Mouse (Mus musculus) right cerebral cortex, adult 18-20 months (tissue): ENCODE measurements around the gene Sntg2.

ENCODE experiments used
- DNase-seq: peaks from one replicate; pipeline ENCODE4 v3.0.0; 2022; ENCODE audit warnings: mixed read lengths

The Sntg2 gene

GRCm38 (mm10) chr12:30272242-30272985, 100.8 kb downstream of the Sntg2 start:
- DNase-seq = no peak

DNA sequence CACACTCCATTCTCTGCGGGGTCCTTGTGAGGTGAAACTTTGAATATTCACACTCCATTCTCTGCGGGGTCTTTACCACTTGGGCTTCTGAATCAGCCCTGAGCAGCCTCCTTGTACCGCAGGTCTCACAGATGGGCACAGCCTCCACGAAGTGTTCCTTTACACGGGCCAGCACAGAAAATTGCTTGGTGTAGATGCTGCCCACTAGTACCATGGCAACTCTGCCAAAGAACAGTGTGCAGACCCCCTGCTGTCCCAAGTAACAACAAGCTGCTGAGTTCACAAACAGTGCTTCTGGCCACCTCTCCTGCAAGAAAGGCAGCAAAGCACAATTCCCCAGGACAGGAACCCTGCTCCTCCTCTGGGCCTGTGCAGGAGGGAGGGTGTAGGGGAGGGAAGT, 109.0 kb downstream of the Sntg2 start:
- no peak for DNase-seq

DNA sequence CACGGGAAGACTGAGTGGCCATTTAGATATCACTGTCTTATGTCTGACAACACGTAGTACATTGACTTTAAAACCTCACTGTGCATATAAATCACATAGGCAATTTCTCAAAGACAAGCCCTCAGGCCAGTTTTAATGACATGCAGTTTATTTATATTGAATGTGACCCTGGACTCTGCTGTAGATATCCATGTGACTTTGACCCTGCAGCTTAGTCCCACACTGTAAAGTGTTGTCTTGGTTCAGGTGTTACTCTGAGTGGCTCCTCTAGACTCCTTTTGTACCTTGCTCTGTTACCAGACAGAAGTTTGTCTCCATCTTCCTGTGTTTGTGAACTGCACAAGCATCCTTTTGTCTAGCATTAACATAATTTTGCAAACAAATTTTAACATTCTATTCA, 112.0 kb downstream of the Sntg2 start:
- no peak for DNase-seq

- no peak for DNase-seq
Measured at GRCm38 (mm10) chr12:30258641-30259040, 114.5 kb downstream of the Sntg2 start.

DNA sequence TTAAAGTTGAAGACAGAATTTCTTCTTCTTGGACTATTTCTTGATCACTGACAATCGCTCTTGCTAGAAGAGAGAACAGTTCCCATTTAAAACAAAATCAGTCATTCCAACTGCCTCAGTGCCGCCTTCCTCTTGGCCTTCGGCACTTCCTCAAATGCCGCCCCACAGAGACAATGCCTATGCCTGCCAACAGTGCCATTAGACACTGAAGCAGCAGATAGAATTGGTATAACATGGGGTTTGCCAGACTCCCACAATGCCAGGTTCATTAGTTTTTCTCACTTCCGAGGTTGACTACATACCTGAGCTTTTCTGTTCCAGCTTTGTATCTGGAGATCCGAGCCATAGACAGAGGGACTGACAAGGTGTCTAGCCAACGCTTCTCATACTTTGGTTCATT, 115.5 kb downstream of the Sntg2 start:
- no peak for DNase-seq

GRCm38 (mm10) chr12:30256207-30256606, 117.0 kb downstream of the Sntg2 start:
- no peak for DNase-seq

DNA sequence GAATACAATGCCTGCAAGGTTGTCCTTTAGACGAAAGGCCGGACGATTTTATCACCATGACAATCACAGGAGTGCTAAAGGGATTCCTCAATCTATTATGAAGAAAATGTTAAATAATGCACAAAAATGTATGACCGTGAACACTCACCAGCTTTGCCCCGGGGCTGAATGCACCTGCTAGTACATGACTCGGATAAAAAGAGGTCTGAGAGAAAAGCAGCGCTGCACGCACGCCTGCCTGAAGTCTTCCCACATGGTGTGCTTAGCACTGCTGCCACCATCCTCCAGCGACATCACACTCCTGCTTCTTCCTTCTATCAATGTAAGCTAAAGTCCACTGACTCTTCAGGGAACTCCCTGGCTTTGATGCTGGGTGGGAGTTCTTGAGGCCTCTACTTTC, 118.6 kb downstream of the Sntg2 start:
- DNase-seq = peak; percentile 14

- no peak for DNase-seq
Measured at GRCm38 (mm10) chr12:30252381-30252780, 120.8 kb downstream of the Sntg2 start.

DNA sequence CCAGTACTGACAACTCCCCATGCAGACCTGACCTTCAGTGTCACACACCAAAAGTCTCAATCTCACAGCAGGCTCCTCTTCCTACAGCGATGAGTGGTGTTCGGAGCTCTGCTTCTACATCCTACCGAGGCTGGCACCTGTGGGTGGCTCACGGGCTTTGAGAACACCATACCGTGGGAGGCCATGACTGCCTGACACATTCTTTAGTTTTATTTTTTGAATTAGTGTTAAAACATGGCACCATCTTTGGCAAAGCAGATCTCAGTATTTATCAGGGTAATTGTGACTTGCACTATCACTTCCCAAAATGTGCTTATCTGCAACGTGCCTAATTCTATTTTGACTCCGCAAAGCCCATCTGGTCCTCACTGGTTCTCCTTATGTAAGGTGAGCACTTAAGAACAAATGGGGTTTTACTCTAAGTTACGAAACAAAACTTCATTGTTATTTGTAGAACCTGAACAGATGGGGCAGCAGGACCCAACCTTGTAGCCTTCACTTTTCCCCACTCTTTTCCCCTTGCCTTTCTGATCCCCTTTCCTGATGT, 121.8 kb downstream of the Sntg2 start:
- DNase-seq = peak; percentile 66

DNA sequence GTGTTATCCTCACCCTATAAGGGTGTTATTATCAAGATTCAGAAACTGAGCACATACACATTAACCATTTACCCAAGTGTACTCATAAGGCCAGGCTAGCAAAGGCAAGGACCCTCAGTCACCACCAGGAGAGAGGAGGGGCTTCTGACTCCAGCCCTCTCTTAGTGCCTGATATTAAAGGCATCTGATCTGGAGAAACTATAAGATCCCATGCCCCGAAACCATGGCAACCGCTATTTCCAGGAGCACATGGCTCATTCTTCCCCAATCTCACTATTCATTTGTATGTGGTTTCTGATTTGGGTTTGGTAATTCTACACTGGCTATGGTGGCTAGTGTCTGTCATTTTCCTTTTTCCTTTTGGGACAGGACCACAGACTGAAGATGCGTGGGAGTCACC, 124.1 kb downstream of the Sntg2 start:
- no peak for DNase-seq

GRCm38 (mm10) chr12:30246286-30246945, 126.8 kb downstream of the Sntg2 start:
- DNase-seq = peak; percentile 75

DNA sequence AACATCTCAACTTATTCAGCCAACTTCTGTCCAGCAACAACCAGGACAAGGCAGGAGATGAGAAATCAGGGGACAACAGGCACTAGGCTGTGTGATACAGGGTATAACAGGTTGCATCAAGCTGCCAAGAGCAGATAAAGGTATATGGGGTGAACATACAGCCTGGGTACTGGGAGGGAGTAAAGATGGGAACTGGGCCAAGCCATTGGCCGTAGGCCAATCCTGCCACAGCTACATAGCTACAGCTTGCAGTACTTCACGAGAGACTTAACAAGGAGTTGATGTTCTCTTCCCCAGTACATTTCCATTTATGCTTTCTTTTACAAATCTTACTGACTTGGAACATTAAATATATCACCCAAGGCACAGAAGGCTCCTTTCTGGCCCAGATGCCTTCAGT, 129.0 kb downstream of the Sntg2 start:
- peak; percentile 73 for DNase-seq

GRCm38 (mm10) chr12:30240891-30241290, 132.3 kb downstream of the Sntg2 start:
- no peak for DNase-seq

DNA sequence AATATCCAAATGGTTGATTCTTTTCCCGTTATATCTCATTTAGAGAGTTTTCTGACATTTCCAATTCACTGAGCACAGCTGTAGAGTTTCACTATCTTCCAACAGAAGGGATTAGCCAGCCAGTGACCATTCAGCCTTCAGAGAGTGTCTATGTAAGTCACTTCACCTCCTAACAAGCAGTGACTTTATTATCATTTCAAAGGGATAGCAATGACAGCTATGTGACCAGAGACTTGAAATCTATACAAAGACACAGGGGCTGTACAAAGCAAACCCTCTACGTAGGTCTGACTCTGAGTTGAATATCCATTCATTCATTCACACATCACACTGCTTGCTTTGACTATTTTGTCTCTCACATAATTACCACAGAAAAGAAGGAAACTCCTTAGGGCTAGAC, 138.2 kb downstream of the Sntg2 start:
- DNase-seq = no peak

GRCm38 (mm10) chr12:30228004-30228403, 145.2 kb downstream of the Sntg2 start:
- peak; percentile 57 for DNase-seq

GRCm38 (mm10) chr12:30226247-30226646, 146.9 kb downstream of the Sntg2 start:
- DNase-seq = no peak

DNA sequence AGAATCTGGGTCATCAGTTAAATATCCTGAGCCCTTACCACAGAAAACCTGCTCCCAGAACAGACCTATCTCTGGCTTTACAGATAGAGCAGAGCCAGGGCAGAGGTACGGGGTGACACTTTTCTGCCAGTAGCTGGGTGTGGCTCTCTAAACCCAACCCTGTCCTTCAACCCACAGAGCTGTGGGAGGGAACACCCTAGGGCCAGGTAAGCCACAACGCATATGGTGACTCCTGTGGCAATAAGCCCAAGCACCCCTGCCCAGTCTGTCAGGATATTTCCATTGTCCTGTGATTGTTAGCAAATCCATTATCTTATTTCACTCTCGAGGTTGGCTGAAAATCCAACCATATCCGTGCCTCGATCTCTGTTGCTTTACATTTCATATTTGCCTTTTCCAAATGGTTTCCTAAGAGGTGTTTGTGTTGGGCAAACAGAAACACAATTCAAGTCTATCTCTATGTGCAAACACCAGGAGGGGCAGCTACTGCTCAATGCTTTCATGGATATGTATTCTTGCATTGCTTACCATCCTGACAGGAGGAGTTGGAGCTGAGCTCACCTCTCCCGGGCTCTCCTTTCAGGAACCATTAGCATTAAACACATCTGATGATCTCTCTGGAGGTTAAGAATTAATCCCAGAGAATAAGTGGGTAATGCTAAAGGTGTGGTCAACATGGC, 156.3 kb downstream of the Sntg2 start:
- no peak for DNase-seq

DNA sequence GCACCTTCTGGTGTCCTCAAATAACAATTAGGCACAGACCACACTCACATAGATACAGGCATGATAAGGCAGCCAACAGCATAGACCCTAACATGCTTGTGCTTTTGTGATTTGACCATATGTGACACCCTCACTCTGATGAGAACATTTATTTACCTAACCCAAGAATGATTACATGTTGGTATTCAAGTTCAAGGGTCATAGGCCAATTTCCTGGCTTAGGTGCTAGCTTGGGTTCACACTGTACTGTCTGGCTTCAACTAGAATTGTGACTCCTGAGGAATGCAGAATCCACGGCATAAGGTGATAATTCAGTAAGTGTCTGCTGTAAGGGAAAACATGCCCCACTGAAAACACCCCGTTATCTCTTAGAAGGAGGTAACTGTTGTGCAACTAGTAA, 158.4 kb downstream of the Sntg2 start:
- no peak for DNase-seq

- DNase-seq = no peak
Measured at GRCm38 (mm10) chr12:30210388-30210787, 162.8 kb downstream of the Sntg2 start.

DNA sequence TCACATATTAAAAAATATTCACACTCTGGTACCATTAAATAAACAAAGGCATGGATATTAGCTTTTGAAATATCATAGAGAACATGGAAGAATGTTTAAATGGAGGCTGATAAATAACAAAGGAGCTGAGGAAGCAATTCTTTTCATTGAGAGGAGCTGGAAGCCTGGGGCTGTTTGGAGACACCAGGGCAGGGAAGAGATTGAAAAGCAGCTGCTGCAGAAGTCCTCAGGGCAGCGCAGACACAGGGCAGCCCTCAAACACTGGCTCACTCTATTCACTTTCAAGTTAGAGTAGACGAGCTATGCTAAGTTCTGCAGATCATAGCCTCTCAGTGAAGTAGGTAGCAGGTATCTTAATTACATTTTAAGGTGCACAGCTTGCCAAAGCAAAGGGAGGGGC, 164.6 kb downstream of the Sntg2 start:
- DNase-seq = no peak

GRCm38 (mm10) chr12:30208087-30208486, 165.1 kb downstream of the Sntg2 start:
- DNase-seq = peak; percentile 28

GRCm38 (mm10) chr12:30204457-30204856, 168.7 kb downstream of the Sntg2 start:
- no peak for DNase-seq

GRCm38 (mm10) chr12:30202763-30203162, 170.4 kb downstream of the Sntg2 start:
- no peak for DNase-seq

GRCm38 (mm10) chr12:30201031-30201430, 172.1 kb downstream of the Sntg2 start:
- peak; percentile 22 for DNase-seq
